Mouse (Mus musculus) forebrain, embryonic 12.5 days (tissue): Measurements from ENCODE around the gene Psmb8. TPM values are rescaled to one million over a fixed set of nuclear protein-coding genes. Genes with fewer than 3 reads are reported as not detected.

Experiments used
- ATAC-seq: fragments of 200-750 bp; cut with Nextera tagmentation; 2 replicates; pipeline ENCODE4 v1.8.0; 2017; ENCODE audit warnings: moderate TSS enrichment; ENCODE audit not compliant: low FRiP score
- H3K27ac ChIP-seq: fragments of 300-500 bp; sonication (generic); 2 replicates; pipeline ENCODE4 v1.5.1; 2016; ENCODE audit warnings: mild to moderate bottlenecking
- H3K27me3 ChIP-seq: fragments of 300-500 bp; sonication (generic); 2 replicates; pipeline ENCODE4 v1.6.1; 2016; ENCODE audit warnings: mild to moderate bottlenecking
- H3K36me3 ChIP-seq: fragments of 300-500 bp; sonication (generic); replicated peaks from 2 replicates; pipeline ENCODE4 v1.6.1; 2016; ENCODE audit warnings: mild to moderate bottlenecking
- H3K4me1 ChIP-seq: fragments of 300-500 bp; sonication (generic); 2 replicates; pipeline ENCODE4 v1.6.1; 2016
- H3K4me2 ChIP-seq: fragments of 300-500 bp; sonication (generic); 2 replicates; pipeline ENCODE4 v1.6.1; 2016; ENCODE audit warnings: mild to moderate bottlenecking, moderate library complexity
- H3K4me3 ChIP-seq: fragments of 300-500 bp; sonication (generic); replicated peaks from 2 replicates; pipeline ENCODE4 v1.5.1; 2016; ENCODE audit warnings: mild to moderate bottlenecking
- H3K9ac ChIP-seq: fragments of 300-500 bp; sonication (generic); 2 replicates; pipeline ENCODE4 v1.6.1; 2016; ENCODE audit warnings: mild to moderate bottlenecking
- H3K9me3 ChIP-seq: fragments of 300-500 bp; sonication (generic); 2 replicates; pipeline ENCODE4 v1.6.1; 2016
- WGBS: fragments of 180-500 bp; shearing (Covaris S2); methylation state at CpG from one replicate; pipeline ENCODE4 v1.1.7; 2016; 5-methylcytosine and 5-hydroxymethylcytosine counted together
- polyA plus RNA-seq: library from polyadenylated mRNA; unstranded; fragments of >200 nt; fragmentation: Nextera tagmentation; extraction: Ambion mirVana; gene quantifications from 2 replicates; pipeline ENCODE4 v1.2.1, GENCODE M21; 2016

Psmb8 gene
- polyA plus RNA-seq, 1 experiment from 2014 or later: 1.7 TPM

GRCm38 (mm10) chr17:34240916-34241315 lies 43.4 kb downstream of the Psmb8 start:
- WGBS: 81% methylated on average over 6 of the region's 6 CpGs
- Histone ChIP-seq H3K4me3 (no peak overlapping the region), H3K27me3 (0 out of 2 replicates have a peak, but pooled peaks cover 6% of the 10 kb centered on the region), H3K4me1 (no peaks in the 10 kb centered on the region), H3K27ac (no peak overlapping the region), H3K4me2 (no peak overlapping the region), H3K9me3 (no peaks in the 10 kb centered on the region), H3K36me3 (no peaks in the 10 kb centered on the region), H3K9ac (no peak overlapping the region)
- no peak for ATAC-seq

GRCm38 (mm10) chr17:34244656-34245055 lies 47.1 kb downstream of the Psmb8 start:
- 75% methylated on average over 4 of the region's 4 CpGs for WGBS
- H3K9me3 ChIP-seq: no peaks in the 10 kb centered on the region
- H3K4me2 ChIP-seq: no peak overlapping the region
- ATAC-seq: no peak
- no peaks in the 10 kb centered on the region for H3K36me3 ChIP-seq
- no peak overlapping the region for H3K9ac ChIP-seq
- no peaks in the 10 kb centered on the region for H3K4me1 ChIP-seq
- H3K27ac ChIP-seq: no peak overlapping the region
- 0 out of 2 replicates have a peak, but pooled peaks cover 10% of the 10 kb centered on the region for H3K27me3 ChIP-seq
- H3K4me3 ChIP-seq: no peak overlapping the region

- no peak for ATAC-seq
- Histone ChIP-seq H3K4me3 (no peak overlapping the region), H3K27me3 (0 out of 2 replicates have a peak, but pooled peaks cover 10% of the 10 kb centered on the region), H3K4me1 (no peaks in the 10 kb centered on the region), H3K4me2 (no peak overlapping the region), H3K9me3 (no peaks in the 10 kb centered on the region), H3K36me3 (no peaks in the 10 kb centered on the region), H3K27ac (no peak overlapping the region), H3K9ac (no peak overlapping the region)
- 91% methylated on average over 3 of the region's 3 CpGs for WGBS
Measured at GRCm38 (mm10) chr17:34247047-34247446, 49.5 kb downstream of the Psmb8 start.

- H3K27ac ChIP-seq: no peak overlapping the region
- ATAC-seq: no peak
- H3K9ac ChIP-seq: no peak overlapping the region
- H3K4me1 ChIP-seq: no peaks in the 10 kb centered on the region
- H3K36me3 ChIP-seq: no peaks in the 10 kb centered on the region
- H3K27me3 ChIP-seq: 0 out of 2 replicates have a peak, but pooled peaks cover 9% of the 10 kb centered on the region
- H3K4me2 ChIP-seq: no peak overlapping the region
- WGBS: 69% methylated on average over 2 of the region's 2 CpGs
- no peaks in the 10 kb centered on the region for H3K9me3 ChIP-seq
- no peak overlapping the region for H3K4me3 ChIP-seq
Measured at GRCm38 (mm10) chr17:34248764-34249163, 51.2 kb downstream of the Psmb8 start.

GRCm38 (mm10) chr17:34249361-34249760 lies 51.8 kb downstream of the Psmb8 start:
- H3K9ac ChIP-seq: no peak overlapping the region
- 0 out of 2 replicates have a peak, but pooled peaks cover 5% of the 10 kb centered on the region for H3K27me3 ChIP-seq
- no peak overlapping the region for H3K4me3 ChIP-seq
- no peaks in the 10 kb centered on the region for H3K9me3 ChIP-seq
- no peaks in the 10 kb centered on the region for H3K4me1 ChIP-seq
- no peak overlapping the region for H3K4me2 ChIP-seq
- H3K27ac ChIP-seq: no peak overlapping the region
- 39% methylated on average over 3 of the region's 3 CpGs for WGBS
- H3K36me3 ChIP-seq: no peaks in the 10 kb centered on the region
- ATAC-seq: no peak

GRCm38 (mm10) chr17:34249878-34250277 lies 52.4 kb downstream of the Psmb8 start:
- Histone ChIP-seq H3K9ac (no peak overlapping the region), H3K4me3 (no peak overlapping the region), H3K4me2 (no peak overlapping the region), H3K27ac (no peak overlapping the region), H3K36me3 (no peaks in the 10 kb centered on the region), H3K27me3 (0 out of 2 replicates have a peak, but pooled peaks cover 5% of the 10 kb centered on the region), H3K4me1 (no peaks in the 10 kb centered on the region), H3K9me3 (no peaks in the 10 kb centered on the region)
- 22% methylated on average over 4 of the region's 4 CpGs for WGBS
- no peak for ATAC-seq

Other genes starting within 250 kb of the Psmb8 start
- gene B3galt4, start 246.2 kb upstream of the Psmb8 start, polyA plus RNA-seq: 5.0 and 7.1 TPM in 2 replicates
- gene Vps52, start 241.9 kb upstream of the Psmb8 start, polyA plus RNA-seq: 58.4 and 63.5 TPM in 2 replicates
- 934 and 1,034 TPM in 2 replicates for gene Rps18, start 241.7 kb upstream of the Psmb8 start, polyA plus RNA-seq
- 23.3 and 28.2 TPM in 2 replicates for gene H2-K1, start 197.4 kb upstream of the Psmb8 start, polyA plus RNA-seq
- gene Ring1, start 173.0 kb upstream of the Psmb8 start, polyA plus RNA-seq: 19.1 and 23.6 TPM in 2 replicates
- gene H2-Ke6, start 169.7 kb upstream of the Psmb8 start, polyA plus RNA-seq: 92.8 and 103 TPM in 2 replicates
- gene Slc39a7, start 166.0 kb upstream of the Psmb8 start, polyA plus RNA-seq: 160 and 166 TPM in 2 replicates
- 54.8 and 59.5 TPM in 2 replicates for gene Rxrb, start 165.9 kb upstream of the Psmb8 start, polyA plus RNA-seq
- 1.4 and 2.5 TPM in 2 replicates for gene Col11a2, start 158.3 kb upstream of the Psmb8 start, polyA plus RNA-seq
- 0.27 and 0.41 TPM in 2 replicates for gene H2-Oa, start 105.4 kb upstream of the Psmb8 start, polyA plus RNA-seq
- 9.1 and 9.6 TPM in 2 replicates for gene H2-DMa, start 78.2 kb upstream of the Psmb8 start, polyA plus RNA-seq
- 138 and 146 TPM in 2 replicates for gene Brd2, start 75.1 kb upstream of the Psmb8 start, polyA plus RNA-seq
- gene H2-DMb2, start 54.4 kb upstream of the Psmb8 start, polyA plus RNA-seq: not detected in 2 replicates
- gene H2-DMb1, start 44.6 kb upstream of the Psmb8 start, polyA plus RNA-seq: 0.38 and 0.69 TPM in 2 replicates
- 1.3 and 2.2 TPM in 2 replicates for gene Tap1, start 10.2 kb upstream of the Psmb8 start, polyA plus RNA-seq
- 0.78 and 1.1 TPM in 2 replicates for gene Psmb9, start 10.0 kb upstream of the Psmb8 start, polyA plus RNA-seq
- gene Tap2, start 5.8 kb downstream of the Psmb8 start, polyA plus RNA-seq: 0.47 and 1.1 TPM in 2 replicates
- not detected in 2 replicates for gene H2-Ob, start 41.2 kb downstream of the Psmb8 start, polyA plus RNA-seq
- 1.9 and 2.5 TPM in 2 replicates for gene H2-Ab1, start 60.0 kb downstream of the Psmb8 start, polyA plus RNA-seq
- gene H2-Aa, start 90.1 kb downstream of the Psmb8 start, polyA plus RNA-seq: not detected in 2 replicates
- 1.1 and 1.2 TPM in 2 replicates for gene H2-Eb1, start 108.1 kb downstream of the Psmb8 start, polyA plus RNA-seq
- not detected in 2 replicates for gene H2-Eb2, start 127.9 kb downstream of the Psmb8 start, polyA plus RNA-seq
- gene Btnl2, start 157.1 kb downstream of the Psmb8 start, polyA plus RNA-seq: not detected in 2 replicates
- not detected in 2 replicates for gene Btnl1, start 179.4 kb downstream of the Psmb8 start, polyA plus RNA-seq
- gene BC051142, start 201.1 kb downstream of the Psmb8 start, polyA plus RNA-seq: 2.4 and 2.6 TPM in 2 replicates